Mouse (Mus musculus) forebrain, embryonic 10.5 days (tissue): Measurements from ENCODE around the gene Trim17. TPM values are rescaled to one million over a fixed set of nuclear protein-coding genes. Genes with fewer than 3 reads are reported as not detected.

Experiments
- DNase-seq: peaks from one replicate; pipeline ENCODE4 v3.0.0-alpha.2; 2017; ENCODE audit warnings: low spot score; ENCODE audit errors: extremely low spot score
- H3K27ac ChIP-seq: fragments of 300-500 bp; sonication (generic); 2 replicates; pipeline ENCODE4 v1.5.1; 2016; ENCODE audit warnings: mild to moderate bottlenecking
- H3K27me3 ChIP-seq: fragments of 300-500 bp; sonication (generic); 2 replicates; pipeline ENCODE4 v1.6.1; 2016; ENCODE audit warnings: mild to moderate bottlenecking; ENCODE audit not compliant: poor library complexity, severe bottlenecking
- H3K36me3 ChIP-seq: fragments of 300-500 bp; sonication (generic); replicated peaks from 2 replicates; pipeline ENCODE4 v1.6.1; 2016; ENCODE audit warnings: mild to moderate bottlenecking, moderate library complexity
- H3K4me1 ChIP-seq: fragments of 300-500 bp; sonication (generic); 2 replicates; pipeline ENCODE4 v1.6.1; 2016
- H3K4me3 ChIP-seq: fragments of 300-500 bp; sonication (generic); 2 replicates; pipeline ENCODE4 v1.5.1; 2016; ENCODE audit warnings: mild to moderate bottlenecking, moderate library complexity
- H3K9me3 ChIP-seq: fragments of 300-500 bp; sonication (generic); 2 replicates; pipeline ENCODE4 v1.6.1; 2016; ENCODE audit warnings: mild to moderate bottlenecking, moderate library complexity
- WGBS: fragments of 180-500 bp; shearing (Covaris S2); methylation state at CpG from one replicate; pipeline ENCODE4 v1.1.7; 2016; 5-methylcytosine and 5-hydroxymethylcytosine counted together
- polyA plus RNA-seq: library from polyadenylated mRNA; unstranded; fragments of >200 nt; fragmentation: Nextera tagmentation; extraction: Ambion mirVana; gene quantifications from 2 replicates; pipeline ENCODE4 v1.2.1, GENCODE M21; 2016

The Trim17 gene
- polyA plus RNA-seq, 1 experiment from 2014 or later, result 0.19 TPM

- Histone ChIP-seq H3K4me1 (peaks cover 59% of the 10 kb centered on the region), H3K9me3 (no peaks in the 10 kb centered on the region), H3K36me3 (peaks cover 57% of the 10 kb centered on the region), H3K27me3 (no peaks in the 10 kb centered on the region), H3K27ac (peak overlapping the region; percentile 89), H3K4me3 (peak overlapping the region; percentile 88)
- 4% methylated on average over 5 of the region's 5 CpGs for WGBS
- DNase-seq, result no peak
Measured at GRCm38 (mm10) chr11:58978706-58979030, 24.2 kb downstream of the Trim17 start.

DNA sequence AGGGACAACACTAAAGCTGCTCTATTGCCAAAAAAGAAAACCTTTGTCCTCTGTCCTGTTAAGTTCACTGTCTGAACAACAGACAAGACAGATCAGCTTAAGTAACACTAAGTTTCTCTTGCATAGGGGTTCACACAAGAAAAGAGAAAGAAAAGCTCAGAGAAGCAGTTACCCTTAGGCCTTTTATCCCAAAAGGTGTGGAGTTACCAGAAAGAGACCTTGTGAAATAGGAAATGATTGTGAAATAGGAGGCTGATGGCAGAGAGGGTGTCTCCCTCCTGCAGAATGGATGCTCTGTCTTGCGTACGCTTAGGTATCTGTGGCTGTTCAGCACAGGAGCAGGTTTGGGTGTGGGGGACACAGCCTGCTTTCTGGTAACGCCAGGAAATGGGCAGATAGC is 24.7 kb downstream of the Trim17 start:
- H3K36me3 ChIP-seq, result peaks cover 57% of the 10 kb centered on the region
- 74% methylated on average over 3 of the region's 3 CpGs for WGBS
- no peak overlapping the region for H3K27ac ChIP-seq
- H3K27me3 ChIP-seq, result no peaks in the 10 kb centered on the region
- H3K9me3 ChIP-seq, result no peaks in the 10 kb centered on the region
- DNase-seq, result no peak
- H3K4me3 ChIP-seq, result peak overlapping the region; percentile 88
- peaks cover 59% of the 10 kb centered on the region for H3K4me1 ChIP-seq

DNA sequence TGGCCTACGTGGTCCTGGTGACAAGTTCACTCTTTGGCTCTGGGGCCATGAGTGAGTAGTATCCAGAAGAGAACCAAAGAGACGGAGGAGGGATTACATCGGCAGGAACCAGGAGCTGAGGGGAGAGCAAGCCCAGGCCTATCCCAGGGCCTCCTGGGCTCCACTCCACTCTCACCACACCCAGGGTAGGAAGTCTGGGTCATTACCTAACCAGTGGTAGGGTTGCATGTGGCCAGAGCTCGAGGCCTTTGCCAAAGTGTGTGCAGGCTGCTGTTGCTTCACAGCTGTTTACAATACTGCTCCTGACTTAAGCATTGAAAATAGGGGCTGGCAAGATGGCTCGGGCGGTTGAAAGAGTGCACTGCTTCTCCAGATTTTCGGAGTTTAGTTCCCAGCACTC is 25.2 kb downstream of the Trim17 start:
- WGBS, result 86% methylated on average over 7 of the region's 7 CpGs
- DNase-seq, result no peak
- no peak overlapping the region for H3K27ac ChIP-seq
- peak overlapping the region; percentile 88 for H3K4me3 ChIP-seq
- H3K4me1 ChIP-seq, result peaks cover 59% of the 10 kb centered on the region
- peaks cover 57% of the 10 kb centered on the region for H3K36me3 ChIP-seq
- no peaks in the 10 kb centered on the region for H3K27me3 ChIP-seq
- no peaks in the 10 kb centered on the region for H3K9me3 ChIP-seq

DNA sequence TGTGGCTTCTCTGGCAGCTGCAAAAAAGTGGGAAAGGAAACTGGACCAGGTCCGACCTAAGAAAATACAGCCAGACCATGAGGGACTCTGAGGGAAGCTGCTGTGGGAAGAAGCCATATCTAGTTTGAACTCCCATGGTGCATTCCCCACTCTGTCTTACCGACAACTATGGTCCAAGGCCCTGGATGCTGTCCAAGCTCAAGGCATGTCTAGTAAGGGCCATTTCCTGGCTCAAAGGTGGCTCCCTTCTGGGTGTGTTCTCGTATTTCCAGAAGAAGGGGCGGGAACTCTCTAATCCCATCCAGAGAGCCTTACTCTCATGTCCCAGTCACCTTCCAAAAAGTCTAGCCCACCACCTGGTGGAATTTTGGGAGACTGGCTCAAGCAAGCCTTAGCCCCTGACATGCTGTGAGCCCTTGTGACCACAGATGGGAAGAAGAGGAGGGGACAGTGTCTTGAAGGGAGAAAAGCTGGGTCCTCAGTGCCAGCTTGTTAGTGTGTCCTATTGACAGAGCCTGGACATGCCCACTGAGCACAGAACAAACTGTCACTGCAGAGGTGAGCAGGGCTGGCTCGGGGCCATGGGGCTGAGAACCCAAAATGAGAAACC is 26.0 kb downstream of the Trim17 start:
- peaks cover 57% of the 10 kb centered on the region for H3K4me1 ChIP-seq

DNA sequence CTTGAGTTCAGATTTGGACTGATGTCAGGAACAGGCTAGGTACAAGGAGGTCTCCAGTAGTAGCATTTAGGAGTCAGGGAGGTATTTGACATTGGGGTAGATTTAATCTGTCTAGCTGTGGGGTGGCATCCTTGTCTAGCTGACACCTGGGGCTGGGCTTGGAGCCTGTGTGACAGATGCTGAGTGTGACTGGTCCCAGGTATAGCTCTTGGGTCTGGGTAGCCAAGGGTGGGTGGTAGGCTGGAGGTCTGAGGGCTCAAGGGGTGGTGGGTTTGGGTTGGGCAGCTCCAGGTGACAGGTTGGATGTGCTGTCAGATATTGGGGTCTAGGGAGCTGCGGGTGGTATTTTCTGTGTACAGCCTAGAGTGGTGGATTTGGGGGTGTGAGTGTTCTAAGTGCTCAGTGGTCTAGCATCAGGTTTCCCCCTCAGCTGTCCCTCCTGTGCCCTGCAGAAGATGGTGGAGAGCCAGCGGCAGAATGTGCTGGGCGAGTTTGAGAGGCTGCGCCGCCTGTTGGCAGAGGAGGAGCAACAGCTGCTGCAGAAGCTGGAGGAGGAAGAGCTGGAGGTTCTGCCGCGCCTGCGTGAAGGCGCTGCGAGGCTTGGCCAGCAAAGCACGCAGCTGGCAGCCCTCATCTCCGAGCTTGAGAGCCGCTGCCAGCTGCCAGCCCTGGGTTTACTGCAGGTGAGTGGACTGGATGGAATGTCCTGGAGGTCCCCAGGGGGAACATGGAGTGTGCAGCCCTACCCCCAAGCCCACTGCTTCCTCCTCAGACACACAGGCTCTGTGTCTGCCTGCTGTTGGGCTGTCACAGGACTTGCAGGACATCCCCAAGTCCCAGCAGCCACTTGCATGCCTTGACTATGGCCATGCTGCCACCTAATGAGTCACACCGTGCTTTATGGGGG is 27.3 kb downstream of the Trim17 start:
- no peaks in the 10 kb centered on the region for H3K27me3 ChIP-seq
- no peak overlapping the region for H3K27ac ChIP-seq
- H3K9me3 ChIP-seq, result no peaks in the 10 kb centered on the region
- DNase-seq, result no peak
- WGBS, result 63% methylated on average over 14 of the region's 14 CpGs
- H3K36me3 ChIP-seq, result peaks cover 67% of the 10 kb centered on the region
- peaks cover 44% of the 10 kb centered on the region for H3K4me1 ChIP-seq
- H3K4me3 ChIP-seq, result no peak overlapping the region

More for the DNA sequence above, 26.0 kb downstream of the Trim17 start:
- peaks cover 59% of the 10 kb centered on the region for H3K36me3 ChIP-seq
- 72% methylated on average over 5 of the region's 5 CpGs for WGBS
- no peaks in the 10 kb centered on the region for H3K9me3 ChIP-seq
- H3K4me3 ChIP-seq, result peak overlapping the region; percentile 88; the same call in 1 of the 2 replicates
- H3K27me3 ChIP-seq, result no peaks in the 10 kb centered on the region
- no peak for DNase-seq
- no peak overlapping the region for H3K27ac ChIP-seq

- Histone ChIP-seq H3K9me3 (no peaks in the 10 kb centered on the region), H3K4me3 (no peak overlapping the region), H3K27me3 (no peaks in the 10 kb centered on the region), H3K27ac (no peak overlapping the region), H3K36me3 (peaks cover 75% of the 10 kb centered on the region), H3K4me1 (peaks cover 38% of the 10 kb centered on the region)
- no peak for DNase-seq
- WGBS, result 91% methylated on average over 18 of the region's 18 CpGs
Measured at GRCm38 (mm10) chr11:58982471-58983097, 28.1 kb downstream of the Trim17 start.

- WGBS, result 93% methylated on average over 6 of the region's 6 CpGs
- Histone ChIP-seq H3K4me1 (peaks cover 33% of the 10 kb centered on the region), H3K4me3 (no peak overlapping the region), H3K9me3 (no peaks in the 10 kb centered on the region), H3K27ac (no peak overlapping the region), H3K27me3 (no peaks in the 10 kb centered on the region), H3K36me3 (peaks cover 87% of the 10 kb centered on the region)
- DNase-seq, result no peak
Measured at GRCm38 (mm10) chr11:58983691-58984341, 29.3 kb downstream of the Trim17 start.

DNA sequence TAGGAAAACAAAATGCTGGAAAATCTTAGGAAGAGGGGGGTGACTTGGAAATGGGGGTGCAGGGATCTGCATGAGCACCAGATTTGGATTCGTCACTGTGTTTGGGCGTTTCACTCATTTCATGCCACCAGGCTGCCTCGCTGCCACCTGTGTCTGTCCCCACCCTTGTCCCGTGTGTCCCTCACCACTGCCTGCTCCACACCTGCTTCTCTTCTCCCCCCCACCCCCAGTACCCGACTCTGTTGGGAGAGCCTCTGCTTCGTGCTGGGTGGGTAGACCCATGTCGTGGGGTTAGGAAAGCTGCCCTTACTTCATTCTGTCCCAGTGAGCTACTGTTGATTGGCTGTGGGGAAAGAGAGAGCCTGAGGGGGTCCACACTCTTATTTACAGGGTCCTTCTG is 30.2 kb downstream of the Trim17 start:
- Histone ChIP-seq H3K36me3 (peaks cover 94% of the 10 kb centered on the region), H3K4me3 (no peak overlapping the region), H3K4me1 (peaks cover 25% of the 10 kb centered on the region), H3K27ac (no peak overlapping the region), H3K27me3 (no peaks in the 10 kb centered on the region), H3K9me3 (no peaks in the 10 kb centered on the region)
- 95% methylated on average over 7 of the region's 7 CpGs for WGBS
- no peak for DNase-seq

DNA sequence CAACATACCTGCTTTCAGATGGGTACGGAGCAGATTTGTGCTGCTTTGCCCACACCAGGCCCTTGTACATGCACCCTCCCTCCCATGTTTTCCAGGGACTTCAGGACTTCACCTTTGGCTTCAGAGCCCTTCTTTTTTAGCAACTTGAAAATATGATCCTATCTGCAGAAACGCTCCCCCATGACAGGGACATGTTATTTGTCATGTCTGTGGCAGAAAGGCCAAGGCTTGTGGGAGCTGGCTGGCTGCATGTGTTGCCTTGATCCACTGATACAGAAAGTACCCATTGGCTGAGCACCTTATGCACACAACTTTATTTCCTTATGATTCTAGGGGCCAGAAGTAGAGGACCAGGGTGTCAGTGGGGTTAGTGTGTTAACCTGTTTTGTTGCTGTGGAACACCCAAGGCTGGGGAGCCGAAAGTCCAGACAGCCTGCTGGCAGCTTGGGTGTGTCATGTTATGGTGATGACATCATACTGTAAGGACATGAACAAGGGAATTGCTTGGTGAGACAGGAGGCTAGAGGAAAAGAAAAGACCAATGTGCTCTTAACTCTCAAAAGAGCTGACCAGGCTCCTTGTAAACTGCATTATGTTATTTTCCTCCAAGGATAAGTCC is 30.9 kb downstream of the Trim17 start:
- Histone ChIP-seq H3K27me3 (no peaks in the 10 kb centered on the region), H3K9me3 (no peaks in the 10 kb centered on the region), H3K4me3 (no peak overlapping the region), H3K36me3 (peaks cover 98% of the 10 kb centered on the region), H3K27ac (no peak overlapping the region), H3K4me1 (peaks cover 17% of the 10 kb centered on the region)
- 95% methylated on average over 3 of the region's 3 CpGs for WGBS
- DNase-seq, result no peak

DNA sequence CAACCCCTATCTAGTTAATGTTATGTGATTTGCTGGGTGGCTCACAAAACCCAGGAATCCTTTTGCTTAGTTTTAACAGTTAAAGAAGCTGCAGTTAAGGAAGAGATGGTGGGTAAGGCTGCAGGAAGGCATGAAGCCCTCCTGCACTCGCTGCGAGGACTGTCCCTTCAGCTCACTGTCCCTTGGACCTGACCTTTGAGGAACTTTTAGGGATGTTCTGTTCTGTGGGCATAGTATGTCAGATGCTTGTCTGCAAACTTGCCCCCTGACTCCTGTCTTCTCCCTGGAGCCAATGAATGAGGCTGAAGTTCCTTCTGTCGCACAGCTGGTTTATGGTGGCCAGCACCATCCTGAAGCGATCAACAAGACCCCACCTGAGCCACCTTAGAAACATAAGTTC is 34.7 kb downstream of the Trim17 start:
- no peak for DNase-seq
- WGBS, result 93% methylated on average over 4 of the region's 4 CpGs
- peaks cover 25% of the 10 kb centered on the region for H3K27me3 ChIP-seq
- peaks cover 6% of the 10 kb centered on the region for H3K4me1 ChIP-seq
- no peak overlapping the region for H3K4me3 ChIP-seq
- no peaks in the 10 kb centered on the region for H3K9me3 ChIP-seq
- H3K27ac ChIP-seq, result no peak overlapping the region
- H3K36me3 ChIP-seq, result peaks cover 72% of the 10 kb centered on the region

- 94% methylated on average over 17 of the region's 17 CpGs for WGBS
- peaks cover 62% of the 10 kb centered on the region for H3K36me3 ChIP-seq
- no peak for DNase-seq
Measured at GRCm38 (mm10) chr11:58990141-58990540, 35.7 kb downstream of the Trim17 start.

DNA sequence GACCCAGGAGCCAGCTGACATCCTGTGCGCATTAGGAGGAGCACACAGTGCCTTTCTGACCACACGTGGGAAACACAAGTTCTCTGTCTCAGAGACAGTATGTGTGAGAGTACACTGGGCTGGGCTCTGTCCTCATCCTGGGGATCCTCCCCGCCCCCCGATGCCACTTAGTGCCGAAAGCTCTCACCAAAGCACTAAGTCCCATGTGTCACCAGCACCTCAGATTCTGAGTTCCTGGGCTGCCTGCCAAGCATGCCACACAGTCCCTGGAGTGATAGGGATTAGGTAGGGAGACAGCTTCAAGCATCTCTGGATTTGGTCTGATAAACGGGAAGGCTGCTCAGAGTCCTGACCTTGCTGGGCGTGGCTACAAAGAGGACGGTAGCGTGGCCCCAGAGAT is 36.3 kb downstream of the Trim17 start:
- WGBS, result 90% methylated on average over 9 of the region's 9 CpGs
- H3K27me3 ChIP-seq, result peaks cover 41% of the 10 kb centered on the region
- H3K27ac ChIP-seq, result no peak overlapping the region
- H3K36me3 ChIP-seq, result peaks cover 56% of the 10 kb centered on the region
- no peak overlapping the region for H3K4me3 ChIP-seq
- no peaks in the 10 kb centered on the region for H3K9me3 ChIP-seq
- no peak for DNase-seq
- peaks cover 16% of the 10 kb centered on the region for H3K4me1 ChIP-seq

More at GRCm38 (mm10) chr11:58990141-58990540, 35.7 kb downstream of the Trim17 start:
- Histone ChIP-seq H3K4me1 (peaks cover 16% of the 10 kb centered on the region), H3K4me3 (no peak overlapping the region), H3K27me3 (peaks cover 35% of the 10 kb centered on the region), H3K9me3 (no peaks in the 10 kb centered on the region), H3K27ac (no peak overlapping the region)
